Mouse (Mus musculus) gastrocnemius, postnatal 36 days (tissue): ENCODE results near the gene Cipc. TPM values are rescaled to one million over a fixed set of nuclear protein-coding genes. Genes with fewer than 3 reads are reported as not detected.

ENCODE experiments used
- DNase-seq, 2 experiments: peaks; one replicate each; pipeline ENCODE4 v3.0.0; 2022
- intact Hi-C: fragments of 180-260 bp; cut with DNase I; formaldehyde crosslinking; loops from one replicate; pipeline ENCODE4 v1.15.1; 2025
- total RNA-seq, 2 experiments: library from RNA; stranded (reverse); gene quantifications; 2 replicates each; pipeline ENCODE4 v1.2.3; 2021

Cipc gene
- total RNA-seq, 2 experiments from 2014 or later = 26.3 to 30.3 TPM

DNA sequence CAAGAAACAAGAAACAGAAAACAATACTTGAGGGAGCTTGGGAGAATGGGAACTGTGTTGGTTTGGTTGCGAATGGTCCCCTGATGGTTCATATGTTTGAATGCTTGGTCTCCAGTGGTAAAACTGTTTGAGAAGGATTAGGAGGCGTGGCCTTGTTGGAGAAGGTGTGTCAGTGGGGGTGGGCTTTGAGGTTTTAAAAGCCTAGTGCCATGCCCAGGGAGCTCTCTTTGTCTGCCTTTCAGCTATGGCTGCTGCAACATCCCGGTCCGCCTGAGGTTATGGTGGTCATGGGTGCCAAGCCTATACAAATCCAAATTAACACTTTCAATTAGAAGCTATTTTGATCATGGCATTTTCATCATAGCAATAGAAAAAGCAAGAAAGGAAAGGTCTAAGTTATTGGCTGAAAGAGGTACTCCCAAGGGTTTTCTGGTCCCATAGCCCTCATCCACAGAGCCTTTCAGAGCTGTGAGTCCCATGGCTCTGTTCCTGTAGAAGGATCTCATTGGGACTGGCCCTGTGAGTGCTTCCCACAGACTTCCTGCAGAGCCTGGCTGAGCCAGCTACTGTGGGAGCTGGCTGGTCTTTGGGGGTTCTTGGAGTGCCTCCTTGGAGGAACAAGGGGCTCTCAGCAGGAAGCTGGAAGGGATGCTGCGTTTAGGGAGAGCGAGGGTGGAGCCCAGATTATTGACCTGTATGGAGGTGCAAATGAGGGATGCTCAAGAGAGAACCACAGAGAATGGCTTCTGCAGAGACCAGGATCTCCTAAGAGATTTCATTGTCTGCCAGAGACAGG, 15.7 kb upstream of the Cipc start:
- no peak for DNase-seq
- intact Hi-C loops = no loop called here

DNA sequence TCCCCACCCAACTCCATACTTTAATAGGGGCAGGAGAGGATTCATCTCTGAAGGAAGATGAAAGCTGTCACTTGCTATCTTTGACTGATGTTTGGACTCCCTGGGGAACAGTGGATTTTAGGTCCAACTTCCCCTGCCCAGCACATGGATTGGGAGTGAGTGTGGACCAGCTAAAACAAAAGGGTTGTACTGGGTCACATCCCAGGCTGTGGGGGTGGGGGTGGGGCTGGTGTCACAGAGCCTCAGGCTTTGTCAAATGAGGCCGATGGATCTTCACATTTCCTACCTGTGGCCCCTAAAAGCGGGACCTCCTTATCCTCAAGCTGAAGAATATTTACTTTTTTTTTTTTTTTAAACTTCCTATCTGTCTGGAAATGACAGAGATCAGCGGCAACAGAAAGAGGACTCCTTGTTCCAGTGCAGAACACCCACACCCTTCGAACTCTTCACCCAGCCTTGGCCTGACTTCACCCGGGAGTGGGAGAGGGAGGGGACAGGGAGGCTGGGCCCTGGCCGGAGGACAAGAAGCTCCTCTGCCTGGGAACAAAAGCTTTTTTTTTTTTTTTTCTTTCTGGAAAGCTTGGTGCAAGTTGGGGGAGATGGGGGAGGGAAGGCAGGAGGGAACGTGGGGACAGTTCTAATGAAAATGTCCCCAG, 14.8 kb upstream of the Cipc start:
- intact Hi-C loops = no loop called here

DNA sequence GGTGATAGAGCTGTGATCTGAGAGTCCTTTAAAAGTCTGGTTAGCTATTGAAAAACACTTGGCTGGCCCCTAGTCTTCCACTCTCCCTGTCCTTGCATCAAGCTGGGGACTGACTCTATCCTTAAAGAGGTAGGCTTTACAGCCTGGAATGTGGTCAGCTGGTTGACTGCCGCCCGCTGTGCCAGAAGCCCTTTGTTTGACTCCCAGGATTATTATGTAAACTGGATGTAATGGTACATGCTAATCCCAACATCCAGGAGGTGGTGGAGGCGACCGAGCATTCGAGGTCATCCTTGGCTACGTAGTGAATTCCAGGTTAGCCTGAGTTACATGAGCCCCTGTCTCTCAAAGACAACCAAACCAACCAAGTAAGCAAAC, 14.3 kb upstream of the Cipc start:
- intact Hi-C loops = no loop called here
- peak; percentile 51 to 73 for DNase-seq

More for the DNA sequence above, 14.8 kb upstream of the Cipc start:
- peak; percentile 70 to 89 for DNase-seq

DNA sequence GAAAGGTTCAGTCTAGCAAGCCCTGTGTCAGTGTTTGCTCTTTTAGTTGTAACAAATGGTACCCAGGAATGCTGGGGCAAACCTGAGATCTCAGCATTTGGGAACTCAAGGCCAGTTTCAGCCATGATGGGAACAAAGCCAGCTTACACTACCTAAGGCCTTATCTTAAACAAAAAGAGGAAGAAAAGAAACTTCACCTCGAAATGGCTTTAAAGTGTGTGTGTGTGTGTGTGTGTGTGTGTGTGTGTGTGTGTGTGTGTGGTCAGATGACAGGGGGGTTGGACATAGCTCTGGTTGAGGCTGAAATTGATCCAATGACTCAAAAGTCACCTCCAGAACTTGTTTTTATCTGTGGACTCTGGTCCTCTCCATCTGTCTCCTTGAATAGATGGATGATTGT, 12.1 kb upstream of the Cipc start:
- DNase-seq = no peak
- intact Hi-C loops = no loop called here

DNA sequence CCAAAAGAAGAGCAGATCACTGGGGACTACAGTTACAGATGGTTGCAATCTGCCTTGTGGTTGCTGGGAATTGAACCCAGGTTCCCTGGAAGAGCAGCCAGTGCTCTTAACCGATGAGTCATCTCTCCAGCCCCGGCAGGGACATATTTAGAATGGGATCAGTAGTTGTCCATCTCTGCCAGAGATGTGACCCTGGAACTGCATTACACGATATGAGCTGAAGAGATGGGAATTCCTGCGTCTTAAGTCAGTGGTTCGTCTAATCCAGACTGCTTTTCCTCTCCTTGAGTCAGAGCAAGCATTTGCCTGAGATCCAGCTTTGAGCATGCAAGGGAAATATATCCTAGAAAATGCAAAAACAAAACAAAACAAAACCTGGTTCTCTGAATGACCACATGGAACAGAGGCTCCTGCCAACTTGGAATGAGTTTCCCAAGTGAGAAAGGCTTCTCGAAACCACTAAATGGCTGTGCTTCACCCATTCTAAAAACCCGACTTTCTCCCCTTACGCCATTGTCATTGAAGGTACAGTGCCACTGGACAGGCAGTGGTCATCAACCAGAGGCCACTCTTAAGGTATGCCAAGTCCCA, 11.1 kb upstream of the Cipc start:
- no peak for DNase-seq
- intact Hi-C loops = no loop called here

DNA sequence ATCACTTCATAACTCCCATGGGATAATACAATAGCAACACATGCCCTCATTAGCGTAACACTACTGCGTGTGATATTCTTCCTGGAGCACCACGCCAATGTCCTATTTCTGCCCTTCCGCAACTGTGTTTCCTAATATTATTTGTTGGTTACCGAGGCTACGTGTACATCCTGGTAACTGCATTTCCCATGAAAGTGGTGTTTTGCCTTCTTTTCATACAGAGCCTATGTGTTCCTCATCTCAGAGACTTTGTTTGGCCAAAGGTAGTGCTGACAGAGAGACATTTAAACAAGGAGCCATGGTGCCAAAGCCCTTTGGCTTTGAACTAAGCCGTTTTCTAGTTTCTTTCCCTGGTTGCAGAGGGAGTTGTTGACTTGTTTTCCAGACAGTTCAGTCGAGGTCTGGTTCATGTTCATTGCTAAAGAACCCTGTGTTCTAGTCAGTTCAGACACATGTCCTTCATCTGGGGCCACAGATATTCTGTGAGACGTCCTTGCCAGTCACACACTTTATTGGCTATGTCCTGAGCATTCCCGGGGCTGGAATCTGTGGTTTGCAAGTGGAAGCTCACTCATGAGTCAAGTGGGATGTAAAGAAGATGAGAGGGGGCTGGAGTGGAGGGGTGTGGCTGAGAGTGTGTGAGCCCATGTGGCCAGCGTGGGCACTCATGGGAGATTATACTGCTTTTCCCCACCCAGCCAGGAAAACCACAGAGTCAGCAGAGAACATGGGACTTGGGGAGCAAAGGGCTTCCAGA, 10.1 kb upstream of the Cipc start:
- intact Hi-C loops = no loop called here
- no peak for DNase-seq

DNA sequence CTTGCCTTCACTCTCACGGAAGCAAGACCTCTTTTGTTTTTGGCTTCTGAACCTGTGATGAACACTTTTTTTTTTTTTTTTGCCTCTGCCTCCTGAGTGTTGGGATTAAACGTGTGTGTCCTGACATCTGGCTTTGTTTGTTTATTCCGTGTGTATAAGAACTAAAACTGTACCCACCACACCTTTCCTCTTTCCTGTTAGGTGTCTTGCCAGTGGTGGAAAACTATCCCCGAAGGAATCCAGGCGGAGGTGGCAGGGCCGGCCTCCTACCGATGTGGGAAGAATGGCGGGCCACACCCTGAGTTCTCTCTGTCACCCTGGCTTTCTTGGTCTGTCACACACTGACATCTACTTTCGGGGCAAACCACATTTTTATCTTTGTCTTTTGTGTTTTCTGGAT, 8.3 kb upstream of the Cipc start:
- DNase-seq = peak in 1 of 2 experiments; percentile 31
- intact Hi-C loops = no loop called here

DNA sequence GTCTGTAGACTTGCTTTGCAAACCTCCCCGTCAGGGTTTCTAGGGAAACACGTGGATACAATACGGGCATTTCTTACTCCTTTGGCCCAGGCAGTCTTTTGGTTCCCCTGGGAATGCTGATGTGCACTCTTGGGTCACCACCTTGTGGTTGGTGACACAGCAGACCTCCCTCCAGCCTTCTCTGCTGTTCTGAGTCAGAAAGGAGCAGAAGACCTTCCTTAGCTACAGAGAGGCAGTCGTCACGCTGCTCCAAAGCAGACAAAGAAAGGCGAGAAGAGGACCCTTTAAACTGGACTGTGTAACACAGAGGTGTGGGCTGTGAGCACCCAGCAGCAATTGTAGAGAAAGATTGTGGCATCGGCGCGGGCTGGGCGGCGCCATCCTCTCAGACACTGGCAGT, 5.7 kb upstream of the Cipc start:
- no peak for DNase-seq
- intact Hi-C loops = no loop called here

DNA sequence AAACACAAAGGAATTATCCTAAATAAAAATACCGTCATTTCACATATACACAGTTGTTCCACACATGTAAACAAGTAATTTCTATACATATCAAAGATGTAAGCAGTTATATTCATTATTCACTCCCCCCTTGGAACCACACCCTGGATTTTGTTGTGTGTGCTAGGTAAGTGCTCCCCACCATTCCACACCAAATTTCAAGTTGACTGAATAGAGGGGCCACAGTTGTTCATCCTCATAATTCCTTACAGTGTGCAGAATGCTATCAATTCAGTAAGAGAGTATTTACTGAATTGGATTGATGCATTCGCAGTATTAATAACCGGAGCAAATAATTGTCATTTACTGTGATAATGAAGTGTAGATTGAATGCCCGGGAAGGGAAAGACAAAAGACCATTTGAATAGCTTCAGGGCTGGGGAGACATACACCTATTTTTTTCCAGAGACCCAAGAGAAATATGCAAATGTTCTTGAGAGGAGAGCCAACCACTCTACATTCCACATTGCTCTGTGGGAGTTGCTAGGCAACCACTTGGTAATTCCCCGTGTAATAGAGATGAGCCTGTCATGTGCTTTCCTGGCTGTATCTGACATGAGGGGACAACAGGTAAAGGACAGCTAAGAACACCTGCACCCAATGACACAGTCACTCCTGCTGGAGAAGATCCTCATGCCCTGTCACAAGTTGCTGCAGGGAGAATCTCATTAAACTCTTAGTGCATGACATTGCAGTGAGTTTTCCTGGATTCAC, 4.9 kb upstream of the Cipc start:
- intact Hi-C loops = no loop called here
- DNase-seq = no peak

DNA sequence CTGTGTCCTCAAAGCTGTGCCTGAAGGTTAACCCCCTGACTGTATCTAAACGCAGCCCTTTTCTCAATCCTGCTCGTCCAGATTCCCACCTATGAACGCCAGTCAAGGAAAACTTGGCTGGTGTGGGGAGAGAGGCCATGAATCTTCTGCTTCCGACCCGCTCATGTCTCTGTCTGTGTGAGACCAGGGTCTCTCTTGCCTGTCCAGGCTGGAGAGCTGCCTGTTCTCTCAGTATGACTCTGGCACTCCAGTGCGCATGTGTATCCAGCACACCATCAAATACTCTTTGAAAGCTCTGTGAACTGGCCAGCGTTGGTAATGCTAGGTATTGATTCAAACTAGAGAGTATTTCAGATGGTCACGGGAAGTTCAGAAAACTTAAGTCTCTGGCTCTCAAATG, 3.4 kb upstream of the Cipc start:
- no peak for DNase-seq
- intact Hi-C loops = no loop called here

DNA sequence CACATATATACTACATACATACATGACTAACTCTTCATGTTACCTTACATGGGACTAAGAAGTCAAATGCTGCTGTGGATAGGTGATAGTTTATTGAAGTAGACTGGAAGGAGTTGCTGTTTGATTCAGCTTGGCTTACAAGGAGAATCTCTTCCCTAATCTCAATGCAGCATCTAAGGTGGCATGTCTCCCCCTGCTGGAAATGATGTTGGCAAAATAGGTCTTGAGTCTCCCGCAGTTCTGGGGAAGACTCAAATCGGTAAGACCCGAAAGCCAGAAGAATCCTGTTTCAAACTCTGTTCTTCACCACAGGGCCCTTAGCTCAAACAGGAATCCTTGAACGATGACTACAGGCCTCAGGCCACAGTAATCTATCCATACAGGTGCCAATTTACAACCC, 1.7 kb upstream of the Cipc start:
- DNase-seq = peak in 1 of 2 experiments; percentile 70
- intact Hi-C loops = no loop called here

DNA sequence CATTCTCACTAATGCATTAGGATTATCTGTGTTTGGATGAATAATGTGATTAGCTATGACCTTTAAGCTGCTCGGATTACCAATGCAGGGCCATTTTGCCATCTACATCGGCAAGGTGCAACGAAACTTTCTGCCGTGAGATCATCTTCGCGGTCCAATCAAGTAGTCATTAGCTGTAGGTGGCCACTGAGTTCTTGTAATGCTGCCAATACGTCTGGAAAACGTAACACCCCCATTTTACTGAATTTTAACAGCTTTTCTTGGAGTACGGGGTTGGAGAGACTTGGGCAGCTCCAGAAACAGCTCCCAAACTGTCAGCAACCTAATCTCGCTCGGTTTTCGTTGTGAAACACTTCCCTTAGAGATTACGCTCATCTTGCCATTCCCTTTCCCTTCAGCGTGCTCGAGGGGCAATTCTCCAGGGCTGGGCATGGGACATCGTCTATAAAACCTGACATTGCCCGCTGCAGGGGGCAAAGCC, 502 bp upstream of the Cipc start:
- intact Hi-C loops = no loop called here
- DNase-seq = no peak

DNA sequence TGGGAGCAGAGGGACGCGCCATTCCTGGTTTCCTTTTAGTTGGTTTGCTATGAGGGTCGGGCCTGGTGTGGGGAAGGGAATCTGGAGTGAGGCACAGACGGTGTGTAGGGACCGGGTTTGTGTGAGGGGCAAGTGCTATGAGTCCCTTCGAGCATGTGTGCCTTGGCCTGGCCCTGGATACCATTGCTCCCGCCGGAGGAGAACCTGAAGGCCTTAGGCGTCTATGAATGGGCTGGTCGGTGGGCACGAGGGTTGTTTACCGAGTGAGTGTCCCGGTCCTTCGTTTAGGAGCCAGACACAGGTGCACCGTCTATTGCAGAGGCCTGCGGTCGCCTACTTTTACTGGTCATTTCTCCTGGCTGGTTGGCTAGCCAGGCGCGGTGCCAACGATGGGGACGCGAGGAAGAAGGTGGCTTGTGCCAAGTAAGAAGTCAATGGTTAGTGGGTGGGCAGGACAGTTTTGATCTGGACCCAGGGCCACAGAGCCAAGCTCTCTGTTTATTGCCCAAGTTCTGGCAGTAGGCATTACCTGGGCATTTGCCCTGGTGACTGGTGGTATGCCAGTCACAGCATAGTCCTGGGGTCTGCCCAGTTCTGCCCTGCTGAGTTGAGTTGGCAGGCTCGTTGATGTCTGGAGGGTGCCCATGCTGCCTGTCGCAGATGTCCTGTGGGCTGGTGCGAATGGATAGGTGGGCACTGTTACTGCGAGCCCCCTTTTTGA, 998 bp downstream of the Cipc start:
- intact Hi-C loops = no loop called here
- DNase-seq = peak; percentile 48 to 57

DNA sequence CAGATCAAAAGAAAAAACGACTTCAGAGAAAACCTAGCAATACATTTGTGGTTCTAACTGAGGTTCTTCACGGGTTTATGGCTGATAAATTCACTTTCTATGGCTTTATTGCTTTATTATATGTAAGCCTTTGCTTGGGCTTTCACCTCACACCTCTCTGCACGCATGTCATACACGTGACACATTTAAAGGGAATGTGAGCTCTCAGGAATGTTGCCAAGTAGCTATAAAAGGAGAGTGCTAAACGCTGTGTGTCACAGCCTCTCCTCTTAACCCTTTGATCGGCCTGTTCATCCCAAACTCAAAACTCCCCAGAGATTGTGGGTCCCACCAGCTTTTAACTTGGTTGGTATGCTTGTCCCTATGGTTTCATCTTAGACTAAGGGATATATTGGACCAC, 1.8 kb downstream of the Cipc start:
- intact Hi-C loops = no loop called here

DNA sequence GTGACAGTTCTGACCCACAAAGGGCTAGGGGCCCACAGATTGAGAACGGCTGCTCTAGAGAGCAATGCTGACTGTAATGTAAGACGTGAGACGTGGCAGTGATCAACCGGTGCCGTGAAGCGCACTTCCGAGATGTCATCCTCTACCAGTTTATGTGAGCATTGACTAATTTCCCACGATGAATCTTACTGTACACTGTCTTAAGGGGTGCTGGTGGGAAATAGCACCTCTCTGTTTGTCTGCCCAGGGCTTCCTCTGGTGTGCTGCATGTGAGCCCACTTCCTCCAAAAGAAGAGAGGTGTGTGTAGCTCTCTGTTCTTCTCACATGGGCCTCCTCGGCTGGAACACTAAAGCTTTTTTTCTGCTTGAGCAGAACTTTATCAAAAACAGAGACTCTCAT, 2.7 kb downstream of the Cipc start:
- intact Hi-C loops = no loop called here
- no peak for DNase-seq

More for the DNA sequence above, 1.8 kb downstream of the Cipc start:
- DNase-seq = no peak

DNA sequence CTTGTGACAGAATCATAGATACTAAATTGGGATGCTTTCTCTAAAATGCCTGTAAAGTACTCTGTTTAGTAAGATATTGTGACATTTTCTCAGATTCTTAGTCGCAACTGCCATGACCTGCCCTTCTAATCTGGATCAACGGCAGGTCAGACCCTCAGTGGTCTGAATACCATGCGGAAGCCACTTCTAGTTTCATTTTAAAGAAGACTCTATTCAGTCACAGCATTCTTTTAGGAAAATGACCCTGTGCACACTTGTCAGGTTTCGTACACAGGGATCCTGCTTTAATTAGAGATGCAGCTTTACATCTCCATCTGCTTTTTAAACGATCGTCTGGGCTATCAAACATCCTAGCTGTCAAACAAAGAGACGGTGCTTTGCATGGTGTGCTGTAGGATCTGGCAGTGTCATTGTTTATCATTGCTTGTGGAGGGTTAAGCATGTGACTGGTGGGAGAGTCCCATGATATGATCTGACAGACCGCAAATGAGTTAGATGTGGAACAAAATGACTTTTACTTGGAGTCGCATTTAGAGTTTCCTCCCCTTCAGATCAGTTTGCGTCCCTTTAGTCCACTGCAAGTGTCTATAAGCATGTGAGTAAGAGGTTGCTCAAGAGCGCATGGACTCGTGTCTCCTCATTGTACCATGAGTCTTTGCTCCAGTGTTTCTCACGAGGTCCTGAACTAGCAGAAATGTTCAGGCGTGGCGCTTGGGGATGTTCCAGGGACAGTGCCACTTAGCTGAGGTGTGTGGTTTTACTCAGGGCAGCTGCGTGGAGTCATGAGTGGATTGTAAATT, 3.5 kb downstream of the Cipc start:
- DNase-seq = no peak
- intact Hi-C loops = no loop called here

DNA sequence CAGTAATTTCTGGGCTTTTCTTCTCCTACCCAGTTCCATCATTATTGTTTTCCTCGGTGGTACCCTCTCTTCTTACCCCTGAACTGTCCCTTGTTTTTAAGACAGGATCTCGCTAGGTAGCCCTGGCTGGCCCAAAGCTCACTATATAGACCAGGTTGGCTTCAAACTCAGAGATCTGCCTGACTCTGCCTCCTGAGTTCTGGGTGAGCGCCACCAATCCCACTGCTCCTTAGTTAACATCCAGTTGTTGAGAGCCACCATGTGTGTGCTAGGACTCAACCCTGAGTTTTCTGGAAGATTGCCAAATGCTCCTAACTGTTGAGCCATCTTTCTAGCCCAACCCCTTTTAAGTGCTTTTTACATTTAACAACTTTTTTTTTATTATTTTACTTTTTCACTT, 4.1 kb downstream of the Cipc start:
- intact Hi-C loops = no loop called here
- no peak for DNase-seq

DNA sequence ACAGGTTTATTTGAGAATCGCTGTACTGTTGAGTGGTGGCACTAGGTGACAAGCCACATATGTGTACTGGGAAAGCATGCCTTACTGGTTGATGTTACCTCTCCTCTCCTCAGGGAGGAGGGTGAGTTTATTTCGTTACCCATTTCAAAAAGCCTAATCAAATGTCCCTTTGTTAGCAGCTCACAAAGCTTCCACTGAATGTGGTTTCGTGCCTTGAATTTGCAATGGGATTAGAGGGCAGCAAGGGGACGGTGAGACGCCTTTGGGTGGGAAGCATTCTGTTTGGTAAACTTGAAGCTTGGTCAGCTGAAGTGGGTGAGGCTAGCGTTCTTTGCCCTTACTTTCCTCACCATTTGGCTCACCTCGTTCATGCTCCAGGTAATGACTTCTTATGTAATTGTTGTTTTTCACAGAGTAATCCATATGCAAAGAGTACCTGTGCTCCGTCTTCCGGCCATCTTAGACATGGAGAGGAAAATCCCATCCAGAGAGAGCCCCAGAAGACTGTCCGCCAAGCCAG, 5.5 kb downstream of the Cipc start:
- intact Hi-C loops = no loop called here
- DNase-seq = no peak

DNA sequence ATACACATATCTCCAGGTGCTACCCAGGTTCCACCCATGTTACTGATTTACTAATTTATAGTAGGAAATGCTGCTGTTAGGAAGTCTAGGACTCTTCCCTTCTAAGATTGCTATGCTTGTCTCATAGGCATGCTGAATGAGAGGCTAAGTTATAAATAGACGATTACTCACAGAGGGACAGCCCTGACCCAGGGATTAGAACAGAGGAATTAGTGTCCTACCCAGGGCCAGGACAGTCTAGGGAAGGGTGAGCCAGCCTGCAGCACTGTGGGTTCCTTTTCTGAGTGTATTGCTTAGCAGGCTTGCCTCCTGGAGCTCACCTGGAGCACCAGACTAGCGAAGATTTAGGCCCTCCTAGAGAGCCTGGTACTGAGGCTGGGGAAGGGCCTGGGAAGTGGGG, 9.1 kb downstream of the Cipc start:
- intact Hi-C loops = no loop called here
- no peak for DNase-seq
